Mouse (Mus musculus): ENCODE measurements around the gene Avil. TPM values are rescaled to one million over a fixed set of nuclear protein-coding genes. Genes with fewer than 3 reads are reported as not detected.

The Avil gene
- total RNA-seq, 2 experiments from 2014 or later = 0.16 to 0.20 TPM

Small RNA genes lying within 50 kb of the gene (microRNA-seq; reads per million reads assigned to microRNA genes)
- gene Mir26a-2 = 382 reads per million, percentile 67 among the genes with 10 or more reads in this experiment
- not detected for gene Mir546

Other genes with a start within 250 kb of the Avil start
- gene Atp23, start 99.4 kb upstream of the Avil start, total RNA-seq (2021) = 1 to 10 TPM; 8.9 to 9.5 TPM
- 10 to 100 TPM; 72.0 to 74.1 TPM for gene Ctdsp2, start 22.0 kb upstream of the Avil start, total RNA-seq (2021)
- 10 to 100 TPM; 21.7 to 28.8 TPM for gene Tsfm, start 30.1 kb downstream of the Avil start, total RNA-seq (2021)
- gene Mettl1, start 40.7 kb downstream of the Avil start, total RNA-seq (2021) = 10 to 100 TPM in 1 of 2 experiments, 1 to 10 TPM in 1; 9.2 to 10.6 TPM
- gene Eef1akmt3, start 40.8 kb downstream of the Avil start, total RNA-seq (2021) = not detected
- gene Cyp27b1, start 47.5 kb downstream of the Avil start, total RNA-seq (2021) = 1 to 10 TPM in 1 of 2 experiments, under 1 TPM in 1; 0.39 to 1.2 TPM
- gene March9, start 59.5 kb downstream of the Avil start, total RNA-seq (2021) = 10 to 100 TPM; 21.5 to 24.9 TPM
- gene Cdk4, start 62.8 kb downstream of the Avil start, total RNA-seq (2021) = 10 to 100 TPM; 76.9 to 88.1 TPM
- 10 to 100 TPM; 63.5 to 66.3 TPM for gene Tspan31, start 69.6 kb downstream of the Avil start, total RNA-seq (2021)
- gene Agap2, start 74.6 kb downstream of the Avil start, total RNA-seq (2021) = 100 to 1,000 TPM; 680 to 686 TPM
- 100 to 1,000 TPM; 118 to 119 TPM for gene Os9, start 120.4 kb downstream of the Avil start, total RNA-seq (2021)
- gene B4galnt1, start 164.5 kb downstream of the Avil start, total RNA-seq (2021) = 100 to 1,000 TPM; 116 to 122 TPM
- 1 to 10 TPM; 1.8 to 4.4 TPM for gene Slc26a10, start 179.9 kb downstream of the Avil start, total RNA-seq (2021)
- gene Arhgef25, start 189.4 kb downstream of the Avil start, total RNA-seq (2021) = 100 to 1,000 TPM; 173 to 176 TPM
- gene Dtx3, start 195.0 kb downstream of the Avil start, total RNA-seq (2021) = 100 to 1,000 TPM; 195 to 221 TPM
- gene Pip4k2c, start 210.9 kb downstream of the Avil start, total RNA-seq (2021) = 100 to 1,000 TPM in 1 of 2 experiments, 10 to 100 TPM in 1; 94.6 to 106 TPM

All from left cerebral cortex, postnatal 36 days (tissue).